Mouse (Mus musculus) telencephalon, adult 2 months (tissue): ENCODE measurements around the gene B4galt2.
A peak's percentile ranks its signal among the peaks of the same experiment; 100 is the strongest.

Experiments used
- DNase-seq: peaks from one replicate; pipeline ENCODE4 v3.0.0-alpha.2; 2011; ENCODE audit warnings: low read depth, low spot score

B4galt2 gene

GRCm38 (mm10) chr4:117870437-117870836, 12.8 kb downstream of the B4galt2 start:
- DNase-seq = no peak

DNA sequence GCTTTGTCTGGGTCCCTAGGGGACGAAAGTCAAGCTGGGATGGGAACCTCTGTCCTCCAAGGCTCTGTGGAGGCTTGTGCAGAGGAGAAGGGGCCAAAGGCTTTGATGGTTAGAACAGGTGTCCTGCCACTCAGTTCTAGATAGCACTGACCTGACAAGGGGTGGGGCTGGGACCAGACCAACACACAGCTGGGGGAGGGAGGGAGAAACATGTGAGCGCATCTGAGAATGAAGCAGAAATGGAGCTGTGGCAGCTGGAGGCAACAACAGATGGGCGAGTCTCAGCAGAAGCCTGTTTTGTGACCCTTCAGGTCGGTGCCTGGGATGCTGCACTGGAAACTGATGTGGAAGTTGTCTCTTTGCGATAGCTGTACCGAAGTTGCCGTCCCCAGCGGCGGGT, 14.0 kb downstream of the B4galt2 start:
- no peak for DNase-seq

DNA sequence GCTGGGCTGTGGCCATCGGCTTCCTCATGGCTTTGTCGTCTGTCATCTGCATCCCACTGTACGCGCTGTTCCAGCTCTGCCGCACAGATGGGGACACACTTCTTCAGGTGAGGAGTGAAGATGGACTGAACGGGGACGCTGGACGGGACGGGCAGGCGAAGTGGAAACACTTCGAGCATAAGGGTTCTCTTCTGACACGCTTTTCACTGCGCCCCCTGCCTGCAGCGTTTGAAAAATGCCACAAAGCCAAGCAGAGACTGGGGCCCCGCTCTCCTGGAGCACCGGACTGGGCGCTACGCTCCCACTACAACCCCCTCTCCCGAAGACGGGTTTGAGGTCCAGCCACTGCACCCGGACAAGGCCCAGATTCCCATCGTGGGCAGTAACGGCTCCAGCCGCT, 15.5 kb downstream of the B4galt2 start:
- no peak for DNase-seq

DNA sequence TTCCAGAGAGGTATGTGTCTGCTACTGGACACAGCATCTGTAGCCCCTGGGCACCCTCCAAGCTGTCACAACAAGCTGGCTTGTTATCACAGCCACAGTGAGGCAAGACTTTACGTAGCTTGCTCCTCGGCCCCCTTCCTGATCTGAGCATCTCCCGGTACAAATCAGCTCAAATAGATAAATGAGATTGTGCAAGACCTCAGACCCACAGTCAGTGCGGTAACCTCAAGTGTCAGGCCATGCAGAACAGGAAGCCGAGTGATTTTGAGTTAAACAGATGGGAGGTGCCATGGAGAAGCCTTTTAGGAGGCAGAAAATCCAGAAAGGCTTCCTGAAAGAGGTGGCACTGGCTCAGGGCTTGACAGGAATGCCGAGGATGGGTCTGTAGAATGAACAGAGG, 16.3 kb downstream of the B4galt2 start:
- DNase-seq = no peak

DNA sequence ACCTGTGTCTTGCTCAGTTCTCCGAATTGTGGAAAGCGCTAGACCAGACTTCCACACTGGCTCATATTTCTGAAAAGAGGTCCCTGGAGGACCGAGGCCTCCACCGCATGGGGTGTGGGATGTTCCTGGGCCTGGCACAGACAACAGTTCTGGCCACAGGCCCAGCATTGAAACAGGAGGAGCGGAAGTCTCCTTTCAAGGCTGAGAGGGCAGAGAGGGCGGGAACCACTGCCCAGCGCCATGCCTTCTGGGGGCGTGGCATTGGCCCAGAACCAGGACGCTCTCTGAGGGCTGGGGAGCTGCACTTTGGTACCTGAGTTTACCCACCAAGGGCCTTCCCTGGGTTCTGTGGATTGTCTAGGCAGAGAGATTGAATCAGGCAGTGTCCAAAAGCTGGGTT, 17.2 kb downstream of the B4galt2 start:
- no peak for DNase-seq

DNA sequence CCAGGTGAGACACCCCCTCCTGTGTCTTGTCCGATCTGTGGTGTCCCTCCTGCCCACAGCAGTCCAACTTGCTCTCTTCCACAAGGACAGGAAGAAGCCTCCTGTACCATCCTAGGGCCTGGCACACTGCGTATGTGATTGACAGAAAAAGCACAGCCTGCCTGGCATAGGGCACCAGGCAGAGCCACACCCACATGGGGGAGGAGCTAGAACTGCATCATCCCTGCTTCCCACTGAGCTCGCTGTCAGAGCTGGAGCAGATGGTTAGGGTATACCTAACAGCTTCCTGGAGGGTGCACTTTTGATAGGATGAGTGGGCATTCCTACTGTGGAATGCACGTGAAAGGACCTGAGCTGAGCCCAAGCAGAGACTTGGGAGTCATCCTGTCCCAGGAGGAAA, 20.5 kb downstream of the B4galt2 start:
- peak; percentile 58 for DNase-seq

GRCm38 (mm10) chr4:117860570-117860969, 22.7 kb downstream of the B4galt2 start:
- DNase-seq = no peak

GRCm38 (mm10) chr4:117858794-117859193, 24.5 kb downstream of the B4galt2 start:
- no peak for DNase-seq

GRCm38 (mm10) chr4:117855146-117855545, 28.1 kb downstream of the B4galt2 start:
- DNase-seq = no peak

- no peak for DNase-seq
These were observed 31.0 kb downstream of the B4galt2 start for GRCm38 (mm10) chr4:117852152-117852868.

GRCm38 (mm10) chr4:117850871-117851270, 32.4 kb downstream of the B4galt2 start:
- DNase-seq = no peak

GRCm38 (mm10) chr4:117850176-117850575, 33.1 kb downstream of the B4galt2 start:
- no peak for DNase-seq

- DNase-seq = no peak
These were observed 33.8 kb downstream of the B4galt2 start for GRCm38 (mm10) chr4:117849506-117849905.

DNA sequence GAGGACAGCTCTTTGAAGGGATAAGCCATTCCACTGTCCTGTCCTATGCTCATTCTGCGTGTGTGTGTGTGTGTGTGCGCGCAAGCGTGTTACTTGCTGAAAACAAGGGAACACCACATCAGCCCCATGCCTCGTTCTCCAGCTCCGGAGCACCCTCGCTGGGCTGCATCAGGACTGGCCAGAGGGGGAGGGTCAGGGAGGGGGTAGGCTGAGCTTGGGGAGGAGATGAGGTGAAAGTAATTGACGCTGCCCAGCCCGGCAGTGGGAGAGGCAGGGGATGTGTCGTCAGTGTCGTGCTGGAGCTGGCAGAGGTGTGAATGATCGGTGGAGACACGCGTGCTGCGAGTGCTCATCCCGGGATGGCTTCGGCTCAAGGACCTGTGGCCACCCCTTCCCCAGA, 34.2 kb downstream of the B4galt2 start:
- no peak for DNase-seq

DNA sequence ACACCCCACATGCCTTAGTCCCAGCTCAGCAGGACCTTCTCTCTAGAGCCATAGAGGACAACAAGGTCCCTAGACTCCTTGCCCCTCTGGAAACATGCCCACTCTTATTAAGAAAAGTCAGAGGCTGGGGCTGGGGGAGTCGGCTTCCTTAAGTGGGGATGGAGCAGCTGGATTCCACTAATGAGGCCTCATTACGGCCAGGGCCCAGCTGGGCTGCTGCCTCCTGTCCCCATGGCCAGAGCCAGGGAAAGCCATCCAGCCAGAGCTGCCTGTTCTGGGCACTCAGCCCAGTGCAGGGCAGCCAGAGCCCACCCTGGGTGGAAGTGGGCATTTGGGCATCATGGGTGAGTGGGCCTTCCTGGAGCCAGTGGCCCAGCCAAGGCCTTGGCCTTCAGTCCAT, 36.3 kb downstream of the B4galt2 start:
- no peak for DNase-seq

- no peak for DNase-seq
These were observed 37.0 kb downstream of the B4galt2 start for GRCm38 (mm10) chr4:117846261-117846660.

- DNase-seq = no peak
These were observed 38.0 kb downstream of the B4galt2 start for GRCm38 (mm10) chr4:117845316-117845715.

GRCm38 (mm10) chr4:117844467-117844866, 38.8 kb downstream of the B4galt2 start:
- no peak for DNase-seq

DNA sequence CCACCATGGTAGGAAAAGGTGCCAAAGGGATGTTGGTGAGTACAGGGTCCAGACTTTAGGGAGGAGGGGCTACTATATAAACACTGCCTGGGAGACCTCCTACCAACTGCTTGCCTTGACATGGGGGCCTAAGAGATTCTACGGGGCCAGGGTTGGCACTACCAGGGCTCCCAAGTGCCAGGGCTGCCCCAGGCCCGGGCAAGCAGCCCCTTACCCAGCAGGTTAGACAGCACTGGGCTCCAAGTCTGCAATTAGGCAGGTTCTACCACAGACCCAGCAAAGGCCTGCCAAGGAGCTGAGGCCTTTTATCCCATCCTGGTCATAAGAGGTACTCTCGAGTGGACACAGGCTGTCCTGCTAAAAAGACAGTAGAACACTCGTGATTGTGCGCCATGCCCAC, 40.2 kb downstream of the B4galt2 start:
- DNase-seq = no peak

DNA sequence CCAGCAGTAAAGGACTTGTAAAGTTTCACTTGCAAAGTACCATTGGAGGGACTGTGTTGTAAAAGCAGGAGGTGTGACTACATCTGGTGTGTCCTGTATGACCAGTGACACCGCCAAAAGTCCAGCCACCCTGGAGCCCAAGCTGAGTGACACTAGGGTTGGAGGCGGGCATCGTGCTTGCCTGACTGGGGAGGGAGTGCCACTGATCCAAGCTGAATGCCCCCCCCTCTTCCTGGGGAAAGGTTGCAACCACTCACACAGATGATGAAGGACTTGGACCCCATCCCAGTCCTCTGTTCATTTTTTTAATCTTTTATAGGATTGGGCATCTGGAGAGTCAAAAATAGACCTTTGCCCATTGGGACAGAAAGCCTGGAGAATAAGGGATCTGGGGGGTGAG, 41.7 kb downstream of the B4galt2 start:
- DNase-seq = no peak

DNA sequence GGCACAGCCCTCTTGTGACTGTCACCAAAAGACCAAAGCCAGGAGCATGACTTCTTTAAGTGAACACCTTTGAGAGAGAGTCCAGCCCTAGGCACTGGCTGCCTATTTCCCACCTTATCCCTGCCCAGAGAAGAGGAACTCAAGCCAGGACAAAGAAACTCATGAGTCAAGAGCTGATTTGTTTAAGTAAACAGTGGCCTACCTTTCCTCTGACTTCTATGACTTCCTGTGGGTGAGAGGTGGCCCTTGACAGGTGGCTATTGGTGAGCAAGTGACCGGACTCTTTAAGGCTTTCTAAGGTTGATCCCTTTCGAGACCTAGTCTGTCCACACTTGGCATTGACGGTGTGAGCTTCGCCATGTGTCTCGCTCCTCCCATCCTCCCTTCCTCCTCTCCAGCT, 42.5 kb downstream of the B4galt2 start:
- no peak for DNase-seq

GRCm38 (mm10) chr4:117839366-117839765, 43.9 kb downstream of the B4galt2 start:
- no peak for DNase-seq

GRCm38 (mm10) chr4:117837271-117837670, 46.0 kb downstream of the B4galt2 start:
- DNase-seq = no peak

DNA sequence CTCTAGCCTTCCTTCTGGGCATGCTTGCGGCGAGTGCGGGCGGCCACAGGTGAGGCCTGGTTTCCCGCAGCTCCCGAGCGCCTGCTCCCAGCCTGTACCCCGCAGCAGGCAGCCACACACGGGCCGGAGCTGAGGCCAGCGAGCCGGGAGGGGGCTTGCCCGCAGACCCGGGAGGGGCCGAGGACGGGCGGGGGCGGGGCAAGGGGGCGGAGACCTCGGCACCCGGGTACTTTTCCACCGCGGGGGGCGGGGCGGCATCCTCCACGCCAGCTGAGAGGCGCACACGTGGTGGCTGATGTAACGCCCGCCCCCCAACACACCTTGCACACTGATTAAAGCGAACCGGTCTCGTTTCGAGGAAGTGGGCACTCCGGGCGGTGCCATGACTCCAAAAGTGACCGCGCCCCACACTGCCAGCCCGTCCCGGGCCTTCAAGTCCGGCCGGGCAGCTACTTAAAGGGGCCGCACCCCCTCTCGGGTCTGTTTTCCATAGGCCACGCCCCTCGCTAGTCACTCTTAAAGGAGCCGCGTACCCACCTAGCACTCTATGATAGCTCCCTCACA, 47.0 kb downstream of the B4galt2 start:
- DNase-seq = peak; percentile 71
